Mouse (Mus musculus): ENCODE measurements at regions not wholly inside any gene's neighbourhood (a gene's known extent, or its start where the extent isn't known, plus 50 kb on each side); places are given as distances from the start of the nearest gene placed in this dataset.

GRCm38 (mm10) chr13:101219568-101219967 lies 386.3 kb upstream of the Slc30a5 start:
- no peak for TF ChIP-seq POLR2A (IDR thresholded peaks at IDR 0.05; ENCODE audit: insufficient read length, low read depth)
- TF ChIP-seq MAX (IDR thresholded peaks at IDR 0.05; ENCODE audit: low read depth), result no peak
- TF ChIP-seq REST (IDR thresholded peaks at IDR 0.05; ENCODE audit: insufficient read depth, insufficient read length), result no peak
- TF ChIP-seq USF1 (IDR thresholded peaks at IDR 0.05; ENCODE audit: low read depth), result no peak
- no peak for TF ChIP-seq TCF12 (IDR thresholded peaks at IDR 0.05; ENCODE audit: insufficient read depth, poor library complexity, severe bottlenecking)
